Mouse (Mus musculus): ENCODE data around the gene Gm49403.

The Gm49403 gene

GRCm38 (mm10) chr19:8911810-8912209 lies 28.1 kb downstream of the Gm49403 start:
- no peak for DNase-seq (ENCODE audit: low spot score in 2 of 2)

GRCm38 (mm10) chr19:8914212-8914611 lies 30.5 kb downstream of the Gm49403 start:
- peak in 1 of 2 experiments; percentile 61 for DNase-seq (ENCODE audit: low spot score in 2 of 2)

- no peak for DNase-seq (ENCODE audit: low spot score in 2 of 2)
These were observed 35.3 kb downstream of the Gm49403 start for GRCm38 (mm10) chr19:8919000-8919399.

- no peak for DNase-seq (ENCODE audit: low spot score in 2 of 2)
These were observed 35.9 kb downstream of the Gm49403 start for GRCm38 (mm10) chr19:8919684-8920072.

DNA sequence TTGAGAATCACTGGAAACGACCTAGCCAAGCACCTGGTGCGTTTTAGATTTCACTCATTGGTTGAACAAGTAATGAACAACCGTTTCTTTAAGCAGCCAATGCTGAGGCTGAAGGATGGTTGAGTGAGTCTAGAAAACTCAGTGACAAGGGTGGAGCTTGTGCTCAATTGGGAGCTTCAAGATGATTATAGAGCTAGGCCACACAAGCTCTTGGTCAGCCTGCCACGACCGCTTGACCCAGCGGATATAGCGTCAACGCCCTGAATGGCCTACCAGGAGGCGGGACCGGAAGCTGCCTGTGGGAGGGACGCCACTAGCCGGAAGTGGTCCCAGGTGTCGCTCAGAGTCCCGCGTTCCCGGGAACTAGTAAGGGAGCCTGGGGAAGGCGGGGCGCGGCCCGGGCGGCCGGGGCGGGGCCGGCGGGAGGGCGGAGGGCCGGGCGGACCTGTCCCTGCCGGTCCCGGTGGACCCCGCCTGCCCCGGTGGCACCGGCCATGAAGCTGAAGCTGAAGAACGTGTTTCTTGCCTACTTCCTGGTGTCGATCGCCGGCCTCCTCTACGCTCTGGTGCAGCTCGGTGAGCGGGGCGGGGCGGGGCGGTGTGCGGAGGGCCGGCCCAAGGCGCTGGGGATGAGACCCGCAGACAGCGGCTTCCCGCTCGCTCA lies 36.5 kb downstream of the Gm49403 start, which contains the start of gene B3gat3:
Gene B3gat3 (plus strand): TSS at position 302 of the 664 bp plus-strand sequence.
- DNase-seq (ENCODE audit: low spot score in 2 of 2), result peak; percentile 92 to 94

GRCm38 (mm10) chr19:8920836-8921291 lies 37.1 kb downstream of the Gm49403 start:
- DNase-seq (ENCODE audit: low spot score in 2 of 2), result no peak

- DNase-seq (ENCODE audit: low spot score in 2 of 2), result no peak
These were observed 38.0 kb downstream of the Gm49403 start for GRCm38 (mm10) chr19:8921741-8922140.

GRCm38 (mm10) chr19:8926766-8927165 lies 43.0 kb downstream of the Gm49403 start:
- DNase-seq (ENCODE audit: low spot score in 2 of 2), result no peak

DNA sequence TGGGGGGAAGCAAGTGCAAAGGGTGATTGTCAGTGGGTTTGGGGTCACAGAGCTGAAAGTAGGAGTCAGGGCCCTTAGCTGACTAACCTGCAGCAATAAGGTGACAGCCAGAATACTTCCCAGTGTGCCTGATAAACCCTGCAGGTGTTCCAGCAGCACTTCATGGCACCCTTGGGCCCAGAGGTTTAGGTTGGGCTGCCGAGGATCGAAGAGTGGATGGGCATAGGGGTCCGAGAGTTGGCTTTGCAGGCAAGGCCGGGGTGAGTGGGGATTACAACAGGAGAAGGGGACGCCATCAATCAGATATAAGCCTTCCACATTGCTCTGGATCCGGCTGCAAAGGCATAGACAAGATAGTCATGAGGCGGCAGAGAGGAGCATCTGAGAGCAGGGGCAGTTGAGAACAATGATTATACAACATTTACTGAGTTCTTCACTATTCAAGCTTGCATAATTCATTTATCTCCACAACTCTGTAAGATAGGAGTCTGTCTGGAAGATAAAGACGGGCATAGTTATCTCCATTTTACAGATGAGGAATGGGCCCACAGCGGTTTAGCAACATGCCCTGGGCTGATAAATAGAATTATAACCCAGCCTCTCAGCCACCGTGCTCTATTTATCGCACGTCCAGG lies 44.3 kb downstream of the Gm49403 start:
- no peak for DNase-seq (ENCODE audit: low spot score in 2 of 2)

DNA sequence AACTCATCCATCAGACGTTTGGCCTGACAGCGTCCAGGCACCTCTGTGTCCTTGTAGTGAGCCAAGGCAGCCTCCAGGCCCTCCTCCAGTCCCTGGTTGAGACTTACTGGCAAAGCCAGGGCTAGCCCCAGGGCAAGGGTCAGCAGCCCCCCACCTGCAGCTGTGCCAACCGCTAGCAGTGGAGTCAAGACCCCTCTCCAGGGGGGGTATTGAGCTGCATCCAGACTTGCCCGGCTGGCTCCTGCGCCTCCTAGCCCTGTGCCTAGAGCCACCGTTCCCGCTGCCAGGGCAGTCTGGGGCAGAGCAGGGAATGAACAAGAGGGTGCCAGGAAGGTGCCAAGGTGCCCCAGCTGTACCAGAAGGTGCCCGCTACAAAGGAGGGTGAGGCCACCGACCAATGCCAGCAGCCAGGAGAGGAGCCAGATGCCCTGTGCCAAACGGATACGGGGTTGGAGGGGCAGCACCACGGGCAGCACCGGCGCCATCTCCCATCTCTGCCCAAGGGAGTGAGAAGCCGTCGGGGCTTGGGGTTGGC lies 45.0 kb downstream of the Gm49403 start:
- DNase-seq (ENCODE audit: low spot score in 2 of 2), result no peak

DNA sequence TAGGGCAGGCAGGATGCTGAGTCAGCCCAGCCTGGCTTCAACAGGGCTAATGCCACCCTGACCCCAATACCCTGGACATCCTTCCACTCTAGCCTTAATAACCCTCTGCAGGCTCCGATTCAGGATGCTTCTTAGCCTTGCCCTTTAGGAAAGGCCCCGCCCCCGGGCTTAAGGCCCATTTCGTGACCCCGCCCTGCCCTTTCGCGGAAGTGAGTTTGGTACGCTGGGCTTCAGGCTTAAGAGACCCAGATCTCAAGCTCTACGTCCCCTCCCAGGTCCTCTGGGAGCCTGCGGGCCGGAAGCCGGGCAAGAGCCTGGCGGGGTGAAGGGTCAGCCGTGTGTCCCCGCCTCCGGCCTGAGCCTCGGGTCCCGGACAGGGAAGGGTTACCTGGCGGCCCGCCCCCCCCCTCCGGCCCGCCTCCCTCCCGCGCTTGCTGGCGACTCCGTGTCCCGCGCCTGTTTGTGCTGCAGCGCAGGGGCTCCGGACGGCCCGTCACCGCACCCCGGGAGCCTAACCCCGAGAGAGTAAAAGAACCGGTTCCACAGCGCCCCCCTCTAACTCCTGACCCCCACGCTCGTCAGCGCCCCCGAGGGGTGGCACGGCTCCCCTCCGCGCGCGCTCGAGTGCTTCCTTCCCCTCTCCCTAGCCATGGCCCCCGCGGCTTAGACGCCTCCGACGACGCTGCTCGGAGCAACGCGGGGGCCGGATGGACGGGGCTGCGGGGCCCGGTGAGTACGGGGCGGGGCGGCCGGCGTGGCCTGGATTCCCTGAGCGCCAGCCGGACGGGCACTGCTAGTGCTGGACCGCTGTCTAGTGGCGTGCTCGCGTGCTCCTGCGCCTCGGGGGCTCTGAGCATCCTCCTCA lies 45.7 kb downstream of the Gm49403 start, which contains the start of the genes Rom1 and Eml3:
Gene Rom1 (minus strand): TSS at position 133 of the 865 bp plus-strand sequence.
Gene Eml3 (plus strand): TSS at position 329 of the 865 bp plus-strand sequence.
- DNase-seq (ENCODE audit: low spot score in 2 of 2), result no peak

- no peak for DNase-seq (ENCODE audit: low spot score in 2 of 2)
These were observed 46.4 kb downstream of the Gm49403 start for GRCm38 (mm10) chr19:8930117-8930516.

GRCm38 (mm10) chr19:8930771-8931170 lies 47.0 kb downstream of the Gm49403 start:
- no peak for DNase-seq (ENCODE audit: low spot score in 2 of 2)

DNA sequence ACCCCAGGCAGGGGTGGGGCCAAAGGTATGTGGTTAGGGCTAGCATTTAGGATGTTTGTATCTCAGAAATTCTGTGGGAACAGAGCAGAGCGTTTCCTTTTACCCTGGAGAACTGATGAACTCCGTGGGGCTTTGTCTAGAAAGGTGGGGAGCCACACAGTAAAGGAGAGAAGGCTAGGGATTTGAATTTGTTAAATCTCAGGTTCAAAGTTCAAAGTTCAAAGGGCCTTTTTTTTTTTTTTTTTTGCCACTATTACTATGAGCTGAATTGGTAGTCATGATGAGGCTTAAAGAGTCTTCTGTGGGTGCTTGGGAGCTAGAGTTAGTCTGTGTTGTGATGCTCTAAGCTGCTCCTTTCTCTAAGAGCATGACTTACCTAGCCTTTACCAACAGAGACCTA lies 53.0 kb downstream of the Gm49403 start:
- no peak for DNase-seq (ENCODE audit: low spot score in 2 of 2)
